Mouse (Mus musculus): Measurements from ENCODE around the gene Stat2.

Stat2 gene

DNA sequence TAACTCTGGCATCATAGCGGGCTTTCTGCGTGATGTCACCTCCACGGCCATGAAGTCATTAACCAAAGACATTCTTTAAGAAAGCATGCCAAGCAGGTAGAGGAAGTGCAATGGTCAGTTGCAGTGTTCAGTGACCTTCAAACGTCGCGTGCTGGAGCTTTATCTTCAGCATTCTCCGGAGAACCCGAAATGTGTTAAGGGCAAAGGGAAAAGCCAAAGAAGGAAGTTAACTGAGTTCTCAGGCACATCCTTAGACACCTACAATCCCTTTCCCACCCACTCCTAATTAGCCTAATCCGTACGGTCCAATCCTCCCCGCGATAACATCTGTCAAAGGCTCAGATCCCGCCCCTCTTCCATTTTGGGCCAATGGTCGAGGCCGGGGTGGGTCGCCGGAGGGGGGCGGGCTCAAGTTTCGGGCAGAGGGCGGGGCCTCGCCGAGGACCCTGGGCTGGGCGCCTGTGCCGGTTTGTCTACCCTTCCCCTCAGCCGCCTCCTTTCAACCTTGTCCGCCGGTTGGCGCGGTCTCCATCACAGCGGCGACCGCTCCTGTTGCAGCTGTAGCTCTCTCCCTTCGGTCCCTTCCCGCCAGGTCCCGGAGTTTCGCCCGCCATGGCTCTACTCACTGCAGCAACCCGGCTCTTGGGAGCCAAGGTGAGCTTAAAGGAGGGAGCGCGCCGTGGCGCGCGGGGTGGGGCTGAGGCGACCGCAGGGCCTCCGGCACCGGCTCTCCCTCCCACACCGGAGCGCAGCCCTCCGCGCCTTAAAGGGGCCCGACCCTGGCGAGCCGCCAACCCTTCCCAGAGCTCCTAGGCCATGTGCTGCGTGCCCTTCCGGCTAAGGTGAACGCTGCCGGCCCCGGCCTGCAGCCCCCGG lies 67.2 kb downstream of the Stat2 start, which contains the start of gene Cs:
Cs (plus strand) TSS at position 429 of the 876 bp plus-strand sequence.
- intact Hi-C loops (cut with DNase I) = loop anchor here (5.0 kb wide), 2 partner anchors 35 to 120 kb away; partner anchors contain the start of gene Smarcc2

DNA sequence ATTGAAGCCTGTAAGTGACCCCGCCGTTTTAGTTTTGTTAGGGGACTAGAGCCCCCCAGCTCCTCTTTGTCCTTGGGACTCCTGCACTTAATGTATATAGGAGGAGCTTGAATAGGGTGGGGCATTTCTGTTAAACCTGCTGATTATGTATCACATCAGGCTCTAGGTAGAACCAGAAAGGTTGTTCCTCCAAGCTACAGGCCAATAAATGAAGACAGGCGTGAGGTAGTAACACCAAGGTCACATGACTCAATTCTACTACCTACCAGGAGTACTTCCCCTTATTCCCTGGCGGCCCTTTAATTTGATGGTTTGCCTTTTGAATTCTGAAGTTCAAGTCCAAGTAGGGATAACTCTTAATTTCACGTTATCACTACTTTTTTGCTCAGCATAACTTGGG lies 68.1 kb downstream of the Stat2 start:
- intact Hi-C loops (cut with DNase I) = loop anchor here (5.0 kb wide), 2 partner anchors 34 to 119 kb away; partner anchors contain the start of gene Smarcc2

GRCm38 (mm10) chr10:128338948-128339347 lies 68.6 kb downstream of the Stat2 start:
- intact Hi-C loops (cut with DNase I) = loop anchor here (5.0 kb wide), 2 partner anchors 33 to 118 kb away; partner anchors contain the start of gene Smarcc2

- intact Hi-C loops (cut with DNase I) = no loop called here
Measured at GRCm38 (mm10) chr10:128340257-128340656, 69.9 kb downstream of the Stat2 start.
